Mouse (Mus musculus) spleen, adult 2 months (tissue): ENCODE data around the gene Aif1l.

Source experiments
- CTCF ChIP-seq: fragments of 200-500 bp; IDR thresholded peaks from 2 replicates; pipeline ENCODE4 v1.5.1; 2011; ENCODE audit warnings: mild to moderate bottlenecking, inconsistent platforms; ENCODE audit not compliant: insufficient read depth, insufficient read length, insufficient replicate concordance; ENCODE audit errors: extremely low read depth
- POLR2A ChIP-seq: fragments of 200-500 bp; IDR thresholded peaks from 2 replicates; pipeline ENCODE4 v1.6.1; 2011; ENCODE audit warnings: low read depth, low read length, inconsistent platforms

DNA sequence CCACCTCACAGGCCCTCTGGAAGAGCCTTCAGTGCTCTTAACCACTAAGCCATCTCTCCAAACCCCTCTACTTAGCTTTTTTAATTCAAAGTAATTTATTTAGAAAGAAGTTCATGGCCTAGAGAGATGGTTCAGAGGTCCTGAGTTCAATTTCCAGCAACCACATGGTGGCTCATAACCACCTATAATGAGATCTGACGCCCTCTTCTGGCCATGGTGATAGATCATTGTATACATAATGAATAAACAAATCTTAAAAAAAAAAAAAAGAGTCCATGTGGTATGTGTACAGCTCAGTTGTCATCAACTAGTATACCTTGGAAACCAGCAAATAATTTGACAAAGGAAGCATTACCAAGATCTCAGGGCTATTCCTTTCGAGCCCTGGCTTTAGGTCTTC, 48.5 kb downstream of the Aif1l start:
- TF ChIP-seq POLR2A (no peak), CTCF (no peak)
